Mouse (Mus musculus) MEL-GATA-1-ER (cell line): ENCODE data around the gene Pold4.

Experiments
- DNase-seq: peaks from one replicate; pipeline ENCODE4 v3.0.0-alpha.2; 2012; ENCODE audit warnings: low read depth; ENCODE audit errors: extremely low read depth

Pold4 gene

GRCm38 (mm10) chr19:4231253-4232185 is at the start of gene Pold4:
Gene Pold4, plus strand, starts transcription at chr19:4231899.
- DNase-seq: peak; percentile 97

- no peak for DNase-seq
Observed at GRCm38 (mm10) chr19:4183689-4184088, 48.0 kb upstream of the Pold4 start.

- no peak for DNase-seq
Observed at GRCm38 (mm10) chr19:4184976-4185975, 46.4 kb upstream of the Pold4 start.

GRCm38 (mm10) chr19:4187303-4187702 is 44.4 kb upstream of the Pold4 start:
- no peak for DNase-seq

- no peak for DNase-seq
Observed at GRCm38 (mm10) chr19:4189051-4189620, 42.6 kb upstream of the Pold4 start.

DNA sequence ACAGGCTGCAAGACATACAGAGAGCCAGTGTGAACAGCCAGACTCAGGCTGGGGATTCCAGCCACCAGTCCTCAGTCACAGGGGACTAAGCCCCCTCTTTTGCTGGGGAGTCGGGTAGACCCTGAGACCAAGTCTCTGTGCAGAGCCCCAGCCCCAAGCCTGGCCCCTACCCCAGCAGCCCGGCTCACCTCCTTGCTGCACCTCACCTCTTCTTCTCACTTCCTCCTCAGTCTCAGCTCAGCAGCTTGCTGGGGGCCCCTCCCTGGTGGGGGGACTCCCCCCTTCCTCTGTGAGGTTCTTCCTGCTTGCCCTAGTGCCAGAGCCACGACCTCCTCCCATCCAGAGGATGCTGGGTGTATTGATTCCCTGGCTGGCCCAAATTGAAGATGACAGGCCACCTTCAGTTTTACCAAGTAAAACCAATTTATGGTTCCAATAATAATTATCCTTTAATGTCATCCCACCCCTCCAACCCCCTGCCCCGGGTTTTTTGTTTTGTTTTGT is 40.8 kb upstream of the Pold4 start, which contains the start of gene Tbc1d10c:
Gene Tbc1d10c, minus strand, starts transcription at position 454 of the 504 bp plus-strand sequence.
- no peak for DNase-seq

DNA sequence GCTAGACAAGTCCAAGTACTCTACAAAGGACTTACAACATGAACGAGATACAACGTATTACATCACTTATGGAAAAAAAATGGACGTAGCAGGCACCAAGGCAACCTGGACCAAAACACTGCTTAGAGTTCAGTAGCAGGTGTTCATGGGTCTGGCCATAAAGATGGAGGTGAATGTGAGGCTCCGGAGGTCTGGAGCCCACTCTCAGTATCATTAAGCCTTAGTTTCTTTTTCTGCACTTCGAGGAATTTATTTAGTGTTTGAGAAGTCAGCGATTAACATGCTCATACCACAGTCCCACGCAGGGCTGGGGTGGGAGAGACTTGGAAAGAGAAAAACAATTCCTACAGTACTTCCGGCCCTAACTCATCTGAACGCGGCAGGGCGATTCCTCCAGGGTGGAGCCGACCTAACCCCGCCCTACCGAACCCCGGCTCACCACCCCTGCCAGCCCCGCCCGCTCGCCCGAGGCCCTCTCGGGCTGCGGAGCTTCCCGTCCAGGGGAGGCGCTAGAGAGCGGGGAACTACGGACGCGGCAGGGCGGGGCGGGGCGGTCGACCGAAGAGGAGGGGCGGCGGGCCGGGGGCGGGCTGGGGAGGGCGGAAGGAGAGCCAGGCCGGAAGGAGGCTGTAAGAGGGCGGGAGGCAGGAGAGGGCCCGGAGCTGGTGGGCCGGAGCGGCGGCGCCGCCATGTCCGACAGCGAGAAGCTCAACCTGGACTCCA is 40.0 kb upstream of the Pold4 start, which contains the start of gene Ppp1ca:
Gene Ppp1ca, plus strand, starts transcription at position 538 of the 723 bp plus-strand sequence.
- peak; percentile 68 for DNase-seq

DNA sequence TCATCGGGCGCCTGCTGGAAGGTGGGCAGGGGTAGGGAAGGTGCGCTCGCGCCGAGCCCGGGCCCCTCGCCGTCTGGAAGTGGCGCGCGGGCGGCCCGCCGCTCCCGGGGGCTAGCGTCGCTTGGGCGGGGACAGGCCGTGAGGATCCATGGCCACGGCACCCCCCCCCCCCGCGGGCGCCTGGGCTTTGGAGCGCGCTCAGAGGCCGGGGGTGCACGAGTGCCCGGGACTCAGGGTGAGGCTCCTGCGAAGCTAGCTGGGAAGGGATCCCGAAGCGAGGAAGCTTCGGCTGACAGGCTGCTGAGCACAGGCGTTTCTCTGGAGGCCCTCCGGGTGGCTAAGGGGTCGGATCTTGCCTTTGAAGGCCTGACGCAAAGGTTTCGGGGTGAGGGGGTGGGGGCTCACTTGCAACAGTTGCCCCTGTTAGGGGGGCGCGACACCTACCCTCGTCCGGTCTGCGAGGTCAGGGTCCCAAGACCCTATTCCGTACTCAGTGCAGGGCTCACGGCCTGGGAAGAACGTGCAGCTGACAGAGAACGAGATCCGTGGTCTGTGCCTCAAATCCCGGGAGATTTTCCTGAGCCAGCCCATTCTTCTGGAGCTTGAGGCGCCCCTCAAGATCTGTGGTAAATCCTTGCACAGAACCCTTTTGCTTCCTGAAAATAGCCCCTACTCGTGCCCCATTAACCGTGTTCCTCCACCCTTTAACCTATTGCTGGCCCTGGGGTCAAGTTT is 39.3 kb upstream of the Pold4 start:
- DNase-seq: no peak

DNA sequence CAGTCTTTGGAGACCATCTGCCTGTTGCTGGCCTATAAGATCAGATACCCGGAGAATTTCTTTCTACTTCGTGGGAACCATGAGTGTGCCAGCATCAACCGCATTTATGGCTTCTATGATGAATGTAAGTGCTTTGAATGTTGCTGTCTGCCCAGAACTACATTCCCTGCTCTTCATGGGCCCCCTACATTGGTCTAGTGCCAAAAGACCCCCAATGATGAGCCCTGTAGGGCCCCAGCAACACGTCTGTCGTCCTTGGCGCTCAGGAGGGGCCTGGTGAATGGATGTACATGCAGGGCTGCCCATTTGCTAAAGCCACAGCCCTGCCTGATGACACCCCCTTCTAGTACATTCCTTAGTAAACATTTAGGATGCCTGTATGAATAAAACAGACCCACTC is 38.6 kb upstream of the Pold4 start:
- DNase-seq: no peak

GRCm38 (mm10) chr19:4194021-4194724 is 37.5 kb upstream of the Pold4 start:
- no peak for DNase-seq

DNA sequence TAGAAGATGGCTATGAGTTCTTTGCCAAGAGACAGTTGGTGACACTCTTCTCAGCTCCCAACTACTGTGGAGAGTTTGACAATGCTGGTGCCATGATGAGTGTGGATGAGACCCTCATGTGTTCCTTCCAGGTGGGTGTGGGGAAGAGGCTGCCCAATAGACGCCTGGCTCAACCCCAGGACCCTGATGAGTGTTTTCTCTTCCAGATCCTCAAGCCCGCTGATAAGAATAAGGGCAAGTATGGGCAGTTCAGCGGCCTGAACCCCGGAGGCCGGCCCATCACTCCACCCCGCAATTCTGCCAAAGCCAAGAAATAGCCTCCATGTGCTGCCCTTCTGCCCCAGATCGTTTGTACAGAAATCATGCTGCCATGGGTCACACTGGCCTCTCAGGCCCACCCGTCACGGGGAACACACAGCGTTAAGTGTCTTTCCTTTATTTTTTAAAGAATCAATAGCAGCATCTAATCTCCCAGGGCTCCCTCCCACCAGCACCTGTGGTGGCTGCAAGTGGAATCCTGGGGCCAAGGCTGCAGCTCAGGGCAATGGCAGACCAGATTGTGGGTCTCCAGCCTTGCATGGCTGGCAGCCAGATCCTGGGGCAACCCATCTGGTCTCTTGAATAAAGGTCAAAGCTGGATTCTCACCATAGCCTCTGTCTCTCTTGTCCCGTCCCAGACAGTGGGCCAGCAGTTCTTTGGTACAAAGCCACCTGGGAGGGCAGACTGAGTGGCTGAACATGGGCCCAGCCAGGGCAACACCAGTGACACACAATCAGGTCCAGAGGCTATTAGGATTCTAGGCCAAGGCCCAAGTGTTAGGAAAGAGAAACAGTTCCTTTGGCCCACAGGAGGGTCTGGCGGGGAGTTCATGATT is 36.7 kb upstream of the Pold4 start:
- no peak for DNase-seq

GRCm38 (mm10) chr19:4196048-4196447 is 35.7 kb upstream of the Pold4 start:
- DNase-seq: no peak

DNA sequence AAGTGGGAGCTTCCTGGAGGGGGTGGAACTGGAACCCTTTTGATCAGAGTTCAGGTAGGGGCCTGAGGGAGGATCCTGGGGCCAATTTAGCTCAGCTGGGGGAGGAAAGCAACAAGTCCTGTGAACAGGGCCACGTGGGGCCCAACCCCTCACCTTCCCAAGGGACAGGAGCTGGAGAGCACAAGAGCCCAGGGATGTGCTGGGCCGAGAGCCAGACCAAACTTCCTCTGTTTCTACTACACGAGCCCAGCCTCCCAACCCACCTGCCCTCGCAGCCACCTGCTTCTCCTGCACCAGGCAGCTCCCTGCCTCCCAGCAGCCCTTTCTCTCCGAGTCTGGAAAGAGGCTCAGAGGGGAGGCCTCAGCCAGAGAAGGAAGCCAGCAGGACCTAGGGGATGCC is 35.2 kb upstream of the Pold4 start:
- no peak for DNase-seq

DNA sequence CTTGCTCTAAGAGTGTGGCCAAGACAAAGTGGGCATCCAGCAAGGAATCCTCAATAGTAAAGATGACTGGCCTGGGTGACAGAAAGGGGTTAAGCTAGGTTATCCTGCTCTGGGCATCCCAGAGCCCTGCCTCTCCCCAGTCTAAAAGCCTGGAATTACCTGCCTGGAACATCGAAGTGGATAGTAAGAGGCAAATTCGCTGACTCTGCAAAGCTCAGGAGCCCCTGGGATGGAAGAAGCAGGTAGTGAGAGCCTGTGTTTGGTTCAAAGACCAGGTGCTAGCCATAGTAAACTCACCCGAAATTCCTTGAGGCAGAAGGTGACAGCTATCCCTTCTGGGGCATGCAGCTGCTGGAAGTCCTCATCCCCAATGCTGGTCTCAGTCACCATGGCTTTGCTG is 34.5 kb upstream of the Pold4 start:
- DNase-seq: no peak

GRCm38 (mm10) chr19:4201291-4201909 is 30.3 kb upstream of the Pold4 start, which contains the start of gene Rad9a:
Gene Rad9a, minus strand, starts transcription at chr19:4201662.
- DNase-seq: peak; percentile 96

DNA sequence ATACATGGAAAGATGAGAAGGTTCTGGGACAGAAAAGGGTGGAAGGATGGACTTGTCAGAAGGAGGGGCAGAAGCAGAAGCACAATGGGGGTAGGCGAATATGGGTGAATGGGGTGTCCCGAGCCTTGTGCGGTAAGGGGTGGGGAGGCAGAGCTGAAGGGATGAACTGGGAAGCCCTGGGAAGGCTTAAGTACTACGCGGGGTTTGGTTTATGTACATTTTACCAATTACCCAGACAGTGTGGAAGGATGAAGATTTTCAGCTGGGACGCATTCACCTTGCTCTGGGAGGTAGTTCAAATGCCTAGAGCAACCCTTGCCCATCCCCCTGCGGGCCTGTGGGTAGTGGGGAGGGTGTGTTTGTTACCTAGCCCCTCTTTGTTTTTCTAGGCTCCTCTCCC is 29.6 kb upstream of the Pold4 start:
- DNase-seq: no peak

GRCm38 (mm10) chr19:4203148-4203547 is 28.6 kb upstream of the Pold4 start:
- DNase-seq: no peak
